18 mouse cellular contexts compared by ENCODE assay signal in genomic region chr6:34441556-34442257, GRCm38 (mm10). TPM values are rescaled to one million over a fixed set of nuclear protein-coding genes. Genes with fewer than 3 reads are reported as not detected.
DNase-seq lines count a peak whose midpoint lies in the region; ATAC-seq and TF ChIP-seq lines count a peak whose summit lies in the region.
"Had no signal": no experiment of that assay in that cellular context is flagged by ENCODE, and none has a peak within 500 bp of the region (broad histone marks: within the 10 kb centered on the region; RNA-seq: fewer than 3 reads in every experiment).

No protein-coding gene starts in this region.

- TF ChIP-seq CTCF in left cerebral cortex, adult 2 months (IDR thresholded peaks at IDR 0.05): no peak

- intact Hi-C loops in left cerebral cortex, adult 2 months (cut with DNase I): no loop called here

- H3K4me3 ChIP-seq in left cerebral cortex, adult 2 months: no peak overlapping the region
- H3K4me3 ChIP-seq: gastrocnemius, adult 2 months; heart, embryonic 13.5 days; hindbrain, embryonic 10.5 days; neural tube, embryonic 15.5 days had no signal

- no peak overlapping the region for H3K27ac ChIP-seq in left cerebral cortex, adult 2 months
- H3K27ac ChIP-seq: gastrocnemius, adult 2 months; heart, embryonic 13.5 days; hindbrain, embryonic 10.5 days; macrophage; neural tube, embryonic 15.5 days had no signal

- ATAC-seq in erythroblast, adult 5-6 weeks (replicated peaks; ENCODE audit: low FRiP score, poor library complexity, severe bottlenecking): 0 out of 2 replicates have a peak, but pooled peaks have one; percentile 57
- ATAC-seq: intestine, embryonic 16.5 days had no signal

- DNase-seq in adrenal gland, postnatal 10 days: peak; percentile 56
- no peak for DNase-seq in adrenal gland, adult 18-20 months (ENCODE audit: low spot score in 2 of 2)
- peak; percentile 6 to 14 for DNase-seq in left cerebral cortex, adult 18-20 months (ENCODE audit: low spot score in 2 of 2)
- no peak for DNase-seq in left cerebral cortex, adult 2 months (ENCODE audit: extremely low spot score in 1 of 2, low spot score in 2 of 2)
- DNase-seq in CD4-positive, CD25-positive, alpha-beta regulatory T cell, adult 2 months (ENCODE audit: low read depth, low spot score): peak; percentile 11
- DNase-seq in urinary bladder, postnatal 25 days (ENCODE audit: low spot score): no peak
- no peak for DNase-seq in cerebellum, postnatal 10 days
- DNase-seq: cerebellum, adult 11-12 months; embryo, embryonic 11 days; gastrocnemius, adult 2 months had no signal

RNA-seq across cellular contexts. Expression of gene Akr1b7, which starts 29.6 kb away (rescaled TPM):
- 1,000 to 10,000 TPM in 1 of 2 experiments, 100 to 1,000 TPM in 1; 143 to 1,372 TPM for total RNA-seq in adrenal gland, postnatal 10 days (2021)
- 1,000 to 10,000 TPM; 2,529 to 6,211 TPM for total RNA-seq in adrenal gland, adult 18-20 months (2021)
- total RNA-seq in left cerebral cortex, adult 18-20 months (2021): not detected
- total RNA-seq in left cerebral cortex, adult 2 months (2021): not detected
- total RNA-seq in erythroblast, adult 5-6 weeks (2015; ENCODE audit: low replicate concordance): 1.3 TPM in 1 of 2 replicates, not detected in the other
- total RNA-seq in erythroblast, adult 5-6 weeks (2017; ENCODE audit: low replicate concordance): not detected in 2 replicates
- total RNA-seq: gastrocnemius, adult 2 months; left cerebral cortex, postnatal 25 days; MEL had no signal

RNA-seq across cellular contexts. Expression of gene Bpgm, which starts 34.3 kb away (rescaled TPM):
- total RNA-seq in adrenal gland, postnatal 10 days (2021): 10 to 100 TPM; 35.9 to 49.7 TPM
- total RNA-seq in adrenal gland, adult 18-20 months (2021): 10 to 100 TPM; 26.2 to 39.8 TPM
- 10 to 100 TPM; 58.5 to 66.9 TPM for total RNA-seq in left cerebral cortex, adult 18-20 months (2021)
- 10 to 100 TPM; 56.1 to 58.7 TPM for total RNA-seq in left cerebral cortex, adult 2 months (2021)
- 601 and 720 TPM in 2 replicates for total RNA-seq in erythroblast, adult 5-6 weeks (2015; ENCODE audit: low replicate concordance)
- total RNA-seq in erythroblast, adult 5-6 weeks (2017; ENCODE audit: low replicate concordance): 1,621 and 2,086 TPM in 2 replicates

RNA-seq across cellular contexts. Expression of gene Akr1b10, which starts 57.7 kb away (rescaled TPM):
- 10 to 100 TPM; 84.6 to 85.5 TPM for total RNA-seq in adrenal gland, postnatal 10 days (2021)
- total RNA-seq in adrenal gland, adult 18-20 months (2021): 100 to 1,000 TPM; 154 to 191 TPM
- total RNA-seq in left cerebral cortex, adult 18-20 months (2021): 10 to 100 TPM; 20.0 to 24.9 TPM
- 10 to 100 TPM; 21.0 to 24.2 TPM for total RNA-seq in left cerebral cortex, adult 2 months (2021)
- total RNA-seq in erythroblast, adult 5-6 weeks (2015; ENCODE audit: low replicate concordance): 8.2 and 10.2 TPM in 2 replicates
- total RNA-seq in erythroblast, adult 5-6 weeks (2017; ENCODE audit: low replicate concordance): 3.5 and 7.1 TPM in 2 replicates

Comparison
In these comparisons a context has a peak if more than half of its experiments do, and no peak if none do; other contexts are left out.
1. DNase-seq: peak in adrenal gland, postnatal 10 days (single experiment), left cerebral cortex, adult 18-20 months (2 of 2) and CD4-positive, CD25-positive, alpha-beta regulatory T cell, adult 2 months (single experiment); none in adrenal gland, adult 18-20 months (0 of 2), left cerebral cortex, adult 2 months (0 of 2), urinary bladder, postnatal 25 days (single experiment) and cerebellum, postnatal 10 days (0 of 2).
2. RNA of gene Akr1b7, which starts 29.6 kb away (total RNA-seq): 2,529 to 6,211 TPM in adrenal gland, adult 18-20 months and 143 to 1,372 TPM in adrenal gland, postnatal 10 days; not detected in left cerebral cortex, adult 18-20 months, not detected in left cerebral cortex, adult 2 months and 1.3 TPM in erythroblast, adult 5-6 weeks; every median in the first group is over 10 times any median in the second.
3. RNA of gene Bpgm, which starts 34.3 kb away (total RNA-seq): 601 to 2,086 TPM in erythroblast, adult 5-6 weeks; 58.5 to 66.9 TPM in left cerebral cortex, adult 18-20 months, 56.1 to 58.7 TPM in left cerebral cortex, adult 2 months, 35.9 to 49.7 TPM in adrenal gland, postnatal 10 days and 26.2 to 39.8 TPM in adrenal gland, adult 18-20 months; every median in the first group is over 4 times any median in the second.